Mouse (Mus musculus) spleen, embryonic (tissue): ENCODE data around the gene H1foo.

Experiments used
- CTCF ChIA-PET: fragments of 350-600 bp; sonication (Branson Sonifier 250); formaldehyde crosslinking; loops from one replicate; lab custom pipeline; 2022; lab: Charles Lee

The H1foo gene

DNA sequence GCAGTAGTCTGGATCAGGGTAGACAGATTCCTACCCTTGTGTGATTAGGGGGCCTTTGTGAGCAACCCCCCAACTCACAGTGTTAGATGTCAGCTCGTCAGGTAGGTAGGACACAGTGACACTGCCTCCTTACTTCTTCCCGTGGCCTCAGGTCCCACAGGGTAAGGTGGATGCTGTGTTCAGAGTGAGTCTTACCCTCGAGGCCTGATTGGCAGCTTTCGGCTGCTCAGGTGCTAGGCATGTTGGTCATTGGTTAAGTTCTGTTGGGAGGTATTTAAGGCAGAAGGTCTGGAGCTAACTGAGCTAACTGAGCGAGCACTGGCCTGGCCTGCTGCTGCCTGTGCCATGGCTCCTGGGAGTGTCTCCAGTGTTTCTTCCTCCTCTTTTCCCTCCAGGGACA, at the start of gene H1foo:
TSS of gene H1foo (plus strand) at position 301 of the 400 bp plus-strand sequence.
- CTCF ChIA-PET, result no interaction called here

GRCm38 (mm10) chr6:115896346-115896745, 48.4 kb upstream of the H1foo start:
- CTCF ChIA-PET, result no interaction called here

DNA sequence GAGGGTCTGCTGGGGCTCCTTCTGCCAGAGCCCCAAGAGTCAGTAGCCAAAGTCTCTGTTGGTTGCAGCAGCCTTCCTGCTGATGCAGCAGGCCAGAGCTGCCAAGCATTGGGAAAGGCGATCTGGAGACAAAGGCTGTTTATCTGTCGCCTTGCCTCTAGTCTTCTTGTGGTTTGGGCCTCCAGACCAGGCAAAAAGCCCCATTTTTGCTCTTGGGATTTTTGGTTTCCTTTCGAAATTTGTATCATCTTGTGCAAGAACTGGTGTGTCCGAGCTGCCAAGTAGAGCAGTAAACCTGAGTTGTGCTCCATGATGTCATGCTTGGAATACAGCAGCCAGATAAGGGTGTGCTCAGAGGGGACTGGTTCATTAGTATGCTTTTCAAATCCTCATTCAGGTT, 47.6 kb upstream of the H1foo start:
- CTCF ChIA-PET, result interaction anchor here (0.7 kb wide), 1 partner anchor 230 kb away, joined by 14 read pairs; no protein-coding TSS in a partner anchor

DNA sequence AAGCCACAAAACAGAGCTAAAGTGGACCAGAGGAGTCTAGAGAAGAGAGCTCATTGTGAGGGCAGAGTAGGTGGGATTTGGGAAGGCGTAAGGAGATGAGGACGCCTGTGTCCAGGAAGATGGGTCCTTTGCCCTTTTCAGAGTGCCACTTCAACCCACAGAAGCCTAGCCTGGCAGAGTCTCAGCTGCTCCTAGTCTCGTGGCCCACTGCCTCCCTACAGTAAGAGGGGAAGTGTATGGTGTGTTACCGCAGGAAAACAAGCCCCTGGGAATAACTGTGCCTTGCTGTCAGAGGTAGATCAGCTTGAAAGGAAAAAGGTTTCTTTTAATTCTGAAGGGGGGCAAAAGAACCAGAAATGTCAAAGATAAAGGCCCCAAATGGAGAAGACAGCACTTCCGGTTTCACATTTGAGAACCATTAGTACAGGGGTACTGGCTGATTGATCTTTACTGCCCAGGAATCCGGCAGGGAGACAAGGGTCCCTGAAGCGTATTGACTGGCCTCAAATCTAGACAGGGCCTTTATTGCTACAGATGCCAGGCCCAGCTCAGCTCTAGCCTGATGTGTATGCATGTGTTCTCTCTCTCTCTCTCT, 46.7 kb upstream of the H1foo start:
- CTCF ChIA-PET, result interaction anchor here (0.7 kb wide), 1 partner anchor 95 kb away, joined by 3 read pairs; no protein-coding TSS in a partner anchor

- CTCF ChIA-PET, result interaction anchor here (0.5 kb wide), 1 partner anchor 80 kb away, joined by 5 read pairs; no protein-coding TSS in a partner anchor
Measured at GRCm38 (mm10) chr6:115901062-115901461, 43.7 kb upstream of the H1foo start.

- CTCF ChIA-PET, result no interaction called here
Measured at GRCm38 (mm10) chr6:115901489-115901931, 43.2 kb upstream of the H1foo start.

- CTCF ChIA-PET, result no interaction called here
Measured at GRCm38 (mm10) chr6:115902545-115902944, 42.2 kb upstream of the H1foo start.

DNA sequence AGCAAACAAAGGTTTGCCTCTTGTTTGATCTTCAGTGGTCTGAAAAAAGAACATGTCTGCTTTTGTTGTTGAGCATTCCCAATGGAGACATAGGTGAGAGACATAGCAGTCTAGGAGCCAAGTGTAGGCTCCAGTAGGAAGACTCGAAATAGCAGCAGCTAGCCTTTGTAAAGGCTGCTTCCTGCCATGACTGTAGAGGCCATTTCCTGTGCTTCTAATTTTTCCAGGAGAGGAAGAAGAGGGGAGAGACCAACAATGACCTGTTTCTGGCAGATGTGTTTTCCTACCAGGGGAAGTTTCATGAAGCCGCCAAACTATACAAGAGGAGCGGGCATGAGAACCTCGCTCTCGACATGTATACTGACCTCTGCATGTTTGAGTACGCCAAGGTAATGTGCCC, 39.2 kb upstream of the H1foo start:
- CTCF ChIA-PET, result no interaction called here

DNA sequence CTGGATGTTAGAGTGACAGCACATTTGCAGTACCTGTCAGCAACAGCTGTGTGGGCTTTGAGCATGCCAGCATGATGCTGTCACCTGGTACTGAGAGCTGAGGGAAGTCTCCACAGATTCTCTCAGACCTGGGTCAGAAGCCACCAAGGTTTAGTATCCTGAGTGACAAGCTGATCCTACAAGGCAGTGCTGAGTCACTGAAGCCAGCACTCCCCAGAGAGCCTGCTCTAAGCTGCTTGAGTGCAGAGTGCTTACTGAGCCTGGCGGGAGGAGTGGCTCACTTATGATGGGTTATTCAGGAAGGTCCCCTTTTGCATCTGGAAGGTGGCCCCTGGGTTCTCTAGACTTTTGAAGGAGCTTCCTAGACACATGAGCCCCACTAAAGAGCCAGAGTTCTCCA, 38.3 kb upstream of the H1foo start:
- CTCF ChIA-PET, result no interaction called here

- CTCF ChIA-PET, result no interaction called here
Measured at GRCm38 (mm10) chr6:115906871-115907270, 37.9 kb upstream of the H1foo start.

- CTCF ChIA-PET, result no interaction called here
Measured at GRCm38 (mm10) chr6:115908421-115908982, 36.2 kb upstream of the H1foo start.

DNA sequence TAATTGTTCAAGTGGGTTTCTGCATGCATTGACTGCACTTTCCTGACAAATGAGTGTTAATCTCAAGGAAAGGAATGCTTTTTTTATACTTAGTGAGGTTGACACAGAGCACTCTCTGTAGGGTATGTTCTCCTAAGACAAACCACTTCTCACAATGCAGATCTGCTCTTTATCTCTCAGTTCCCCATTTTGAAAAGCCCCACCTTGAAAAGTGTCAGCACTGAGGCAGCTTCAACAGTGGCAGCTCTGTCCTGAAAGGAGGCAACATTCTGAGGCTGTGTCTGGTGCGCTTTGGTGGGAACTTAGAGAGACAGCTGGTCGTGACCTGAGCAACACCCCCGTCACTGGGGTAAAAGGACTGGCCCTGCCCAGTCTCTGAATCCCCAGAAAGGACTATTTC, 35.7 kb upstream of the H1foo start:
- CTCF ChIA-PET, result no interaction called here

- CTCF ChIA-PET, result no interaction called here
Measured at GRCm38 (mm10) chr6:115909940-115910339, 34.8 kb upstream of the H1foo start.

DNA sequence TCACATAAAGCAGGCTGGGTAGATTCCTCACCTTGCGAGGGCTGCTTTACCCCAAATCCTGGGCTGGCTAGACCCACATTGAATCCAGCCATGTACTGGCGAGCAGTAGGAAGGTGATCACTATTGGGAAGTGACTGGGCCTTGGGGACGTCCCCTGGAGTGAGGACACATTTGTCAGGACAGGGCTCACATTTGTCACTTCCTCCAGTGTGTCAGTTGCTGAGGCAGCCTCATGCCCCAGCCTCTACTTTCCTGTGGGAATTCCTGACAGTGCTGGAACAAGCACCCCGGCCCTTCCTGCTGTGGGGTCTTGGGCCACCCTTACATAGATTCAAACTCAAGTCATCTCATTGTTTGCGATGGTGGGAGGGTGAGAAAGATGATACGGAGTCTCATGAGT, 33.0 kb upstream of the H1foo start:
- CTCF ChIA-PET, result no interaction called here

- CTCF ChIA-PET, result no interaction called here
Measured at GRCm38 (mm10) chr6:115913482-115913881, 31.3 kb upstream of the H1foo start.

- CTCF ChIA-PET, result no interaction called here
Measured at GRCm38 (mm10) chr6:115914511-115915202, 30.1 kb upstream of the H1foo start.

DNA sequence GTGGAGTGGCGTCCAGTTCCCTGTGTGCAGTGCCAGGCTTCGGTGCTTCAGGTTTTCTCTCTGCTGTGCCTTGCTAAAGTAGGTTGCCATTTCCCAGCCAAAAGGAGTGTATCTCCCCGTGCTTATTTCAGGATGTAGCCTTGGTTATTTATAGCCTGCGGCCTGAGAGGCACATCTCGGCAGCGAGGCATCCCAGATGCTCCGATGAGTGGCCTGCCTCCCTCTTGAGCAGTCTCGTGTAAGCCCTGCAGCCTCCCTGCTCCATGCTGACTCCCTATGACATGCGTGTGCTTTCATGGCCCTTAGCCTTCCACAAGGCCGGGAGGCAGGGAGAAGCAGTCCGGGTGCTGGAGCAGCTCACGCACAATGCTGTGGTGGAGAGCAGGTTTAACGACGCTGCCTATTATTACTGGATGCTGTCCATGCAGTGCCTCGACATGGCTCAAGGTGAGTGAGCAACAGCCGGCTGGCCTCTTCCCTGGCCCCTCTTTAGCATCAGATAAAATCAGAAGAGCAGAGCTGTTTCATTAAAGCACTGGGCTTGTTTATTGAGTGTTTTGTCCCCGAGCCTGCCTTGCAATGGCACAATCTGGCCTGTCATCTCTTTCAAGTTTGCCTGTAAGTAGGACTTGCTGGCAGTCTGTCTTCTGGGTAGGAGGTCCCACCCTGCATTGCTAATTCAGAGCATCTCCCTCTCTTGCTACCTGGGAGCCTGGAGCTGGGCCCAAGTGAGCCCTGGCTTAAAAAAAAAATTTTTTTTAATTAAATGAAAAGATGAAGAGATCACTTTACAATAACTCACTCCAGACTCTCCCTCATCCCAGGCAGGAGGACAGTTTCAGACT, 28.9 kb upstream of the H1foo start:
- CTCF ChIA-PET, result no interaction called here

DNA sequence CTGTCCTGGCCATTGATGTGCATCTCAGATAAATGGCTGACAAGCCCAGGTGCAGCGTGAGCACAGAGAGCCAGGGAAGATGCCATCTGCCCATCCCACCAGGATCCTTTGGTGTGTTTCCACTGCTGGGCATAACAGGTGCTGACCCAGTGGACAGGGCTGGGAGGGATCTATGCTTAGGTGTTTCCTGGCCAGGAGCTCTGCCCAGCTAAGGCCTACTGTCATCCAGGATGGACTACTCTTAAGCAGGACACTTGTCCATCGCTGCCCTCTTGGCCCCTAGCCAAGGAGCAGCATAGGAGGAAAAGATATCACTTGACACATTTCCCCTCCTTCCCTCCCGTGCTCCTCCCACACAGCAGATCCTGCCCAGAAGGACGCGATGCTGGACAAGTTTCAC, 28.1 kb upstream of the H1foo start:
- CTCF ChIA-PET, result no interaction called here

- CTCF ChIA-PET, result no interaction called here
Measured at GRCm38 (mm10) chr6:115918615-115919014, 26.1 kb upstream of the H1foo start.

DNA sequence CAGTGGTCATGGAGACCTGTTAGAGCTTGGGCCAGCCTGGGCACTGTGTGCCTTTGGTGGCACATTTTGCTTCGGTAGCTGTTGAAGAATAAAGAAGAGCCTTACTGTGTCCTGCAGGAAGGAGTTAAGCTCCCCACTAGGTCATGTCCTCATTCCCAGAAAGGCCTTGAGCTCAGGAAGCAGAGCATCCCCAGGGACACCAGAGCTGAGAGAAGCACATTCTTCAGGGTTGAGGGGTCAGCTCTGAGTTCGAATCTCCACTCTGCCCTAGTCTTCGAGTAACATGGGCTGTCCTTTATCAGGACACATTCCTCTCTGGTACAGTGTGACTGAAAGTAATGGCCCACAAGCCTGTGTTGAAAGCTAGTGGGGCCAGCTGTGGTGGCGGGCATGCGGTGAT, 24.9 kb upstream of the H1foo start:
- CTCF ChIA-PET, result no interaction called here

DNA sequence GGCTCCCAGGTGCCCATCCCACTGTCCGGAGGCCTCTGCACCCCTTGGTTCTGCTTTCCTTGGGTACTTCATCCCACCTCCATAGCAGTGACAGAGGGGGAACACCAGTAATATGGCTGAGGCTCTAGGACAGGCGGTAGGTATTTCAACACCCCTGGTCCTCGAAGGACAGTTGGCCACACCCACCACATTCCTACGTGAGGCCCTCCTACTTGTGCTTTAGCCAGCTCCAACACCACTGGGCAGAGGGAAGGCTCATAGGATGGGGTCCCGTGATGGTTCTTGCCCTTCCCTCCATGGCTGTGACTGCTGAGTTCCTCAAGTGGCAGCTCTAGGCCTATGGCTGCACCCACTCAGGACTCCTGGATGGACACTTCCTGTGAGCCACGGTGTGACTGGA, 19.9 kb upstream of the H1foo start:
- CTCF ChIA-PET, result interaction anchor here (0.5 kb wide), 1 partner anchor 21 kb away, joined by 4 read pairs; no protein-coding TSS in a partner anchor

DNA sequence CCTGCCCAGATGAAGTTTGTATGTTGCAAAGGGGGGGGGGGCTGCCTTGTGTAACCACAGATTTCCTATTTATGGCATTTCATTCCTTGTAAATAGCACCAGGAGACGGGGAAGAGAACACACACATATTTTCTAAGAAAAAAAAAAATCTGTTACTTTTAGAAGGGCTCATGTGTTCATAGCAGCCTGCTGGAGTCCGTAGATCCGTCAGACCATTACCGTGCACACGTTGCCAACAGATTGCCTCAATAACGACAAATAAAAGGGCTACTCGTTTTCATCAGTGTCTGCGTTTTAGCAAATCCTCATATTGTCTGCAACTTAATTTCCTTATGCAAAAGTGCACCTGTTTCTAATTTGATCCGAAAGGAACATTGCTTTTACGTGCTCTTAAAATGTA, 18.3 kb upstream of the H1foo start:
- CTCF ChIA-PET, result no interaction called here
